Mouse (Mus musculus): Measurements from ENCODE around the gene Usp6nl.

GRCm38 (mm10) chr2:6340439-6340838, 18.0 kb downstream of the Usp6nl start:
- TF ChIP-seq POLR2A (IDR thresholded peaks at IDR 0.05; ENCODE audit: low read depth, low read length) = no peak
- TF ChIP-seq CTCF (IDR thresholded peaks at IDR 0.05; ENCODE audit: extremely low read depth, insufficient read length, insufficient replicate concordance, low read depth, low read length) = no peak
